Mouse (Mus musculus) forebrain, embryonic 14.5 days (tissue): ENCODE results near the gene Fam120b. TPM values are rescaled to one million over a fixed set of nuclear protein-coding genes. Genes with fewer than 3 reads are reported as not detected.

Source experiments
- ATAC-seq: fragments of 200-750 bp; cut with Nextera tagmentation; 2 replicates; pipeline ENCODE4 v1.8.0; 2017; ENCODE audit warnings: mild to moderate bottlenecking, moderate library complexity
- DNase-seq: peaks from one replicate; pipeline ENCODE4 v3.0.0-alpha.2; 2015; ENCODE audit warnings: low spot score
- H3K27ac ChIP-seq: fragments of 300-500 bp; sonication (generic); 2 replicates; pipeline ENCODE4 v1.5.1; 2014; ENCODE audit warnings: low read depth, mild to moderate bottlenecking, control low read depth, low read length, moderate library complexity
- H3K27me3 ChIP-seq: fragments of 300-500 bp; sonication (generic); replicated peaks from 2 replicates; pipeline ENCODE4 v1.6.1; 2014; ENCODE audit warnings: low read length, control low read depth, mixed read lengths; ENCODE audit not compliant: control insufficient read depth, insufficient read depth
- H3K36me3 ChIP-seq: fragments of 300-500 bp; sonication (generic); 2 replicates; pipeline ENCODE4 v1.6.1; 2014; ENCODE audit warnings: low read length, control low read depth; ENCODE audit not compliant: control insufficient read depth, insufficient read depth
- H3K4me1 ChIP-seq: fragments of 300-500 bp; sonication (generic); 2 replicates; pipeline ENCODE4 v1.6.1; 2014; ENCODE audit warnings: antibody characterized with exemption, low read length, control low read depth; ENCODE audit not compliant: control insufficient read depth, insufficient read depth
- H3K4me2 ChIP-seq: fragments of 300-500 bp; sonication (generic); 2 replicates; pipeline ENCODE4 v1.6.1; 2014; ENCODE audit warnings: mild to moderate bottlenecking, control low read depth, low read length
- H3K4me3 ChIP-seq: fragments of 300-500 bp; sonication (generic); 2 replicates; pipeline ENCODE4 v1.5.1; 2014; ENCODE audit warnings: low read depth, low read length, control low read depth
- H3K9ac ChIP-seq: fragments of 300-500 bp; sonication (generic); 2 replicates; pipeline ENCODE4 v1.6.1; 2014; ENCODE audit warnings: mild to moderate bottlenecking, low read length, control low read depth, moderate library complexity
- H3K9me3 ChIP-seq: fragments of 300-500 bp; sonication (generic); replicated peaks from 2 replicates; pipeline ENCODE4 v1.6.1; 2016; ENCODE audit warnings: low read length, control low read depth, mixed read lengths; ENCODE audit not compliant: control insufficient read depth
- WGBS: fragments of 180-500 bp; shearing (Covaris S2); extraction: QIAGEN DNeasy Blood & Tissue Kit; methylation state at CpG from one replicate; pipeline ENCODE4 v1.1.7; 2014; 5-methylcytosine and 5-hydroxymethylcytosine counted together
- polyA plus RNA-seq: library from polyadenylated mRNA; unstranded; fragments of >200 nt; fragmentation: Nextera tagmentation; extraction: Ambion mirVana; gene quantifications from 2 replicates; pipeline ENCODE4 v1.2.1, GENCODE M21; 2014

The Fam120b gene
- polyA plus RNA-seq, 1 experiment from 2014 or later: 36.0 TPM

DNA sequence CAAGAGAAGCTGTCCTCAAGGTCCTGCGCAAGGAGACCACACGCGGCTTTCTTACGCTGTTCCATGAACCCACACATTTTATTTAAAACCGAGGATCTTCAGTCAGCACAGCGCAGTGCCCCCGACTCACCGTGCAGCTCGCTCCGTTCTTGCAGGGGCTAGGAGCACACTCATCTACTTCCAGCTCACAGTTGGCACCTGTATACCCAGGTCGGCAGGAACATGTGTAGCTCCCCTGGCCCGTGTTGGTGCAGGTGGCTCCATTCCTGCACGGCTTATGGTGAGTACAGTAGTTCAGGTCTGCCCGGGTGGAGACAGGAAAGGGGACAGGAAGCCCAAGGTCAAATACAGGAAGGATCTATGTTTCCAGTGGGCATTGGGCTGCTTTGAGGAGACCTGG lies 25.6 kb upstream of the Fam120b start:
- H3K9ac ChIP-seq: no peak overlapping the region
- whole genome bisulfite sequencing: 94% methylated on average over 14 of the region's 14 CpGs
- H3K27me3 ChIP-seq: no peaks in the 10 kb centered on the region
- H3K27ac ChIP-seq: no peak overlapping the region
- H3K36me3 ChIP-seq: peaks cover 66% of the 10 kb centered on the region
- no peaks in the 10 kb centered on the region for H3K9me3 ChIP-seq
- H3K4me1 ChIP-seq: peaks cover 31% of the 10 kb centered on the region
- DNase-seq (no peak), ATAC-seq (no peak)
- H3K4me2 ChIP-seq: peak overlapping the region; percentile 92; the same call in 1 of the 2 replicates
- no peak overlapping the region for H3K4me3 ChIP-seq

DNA sequence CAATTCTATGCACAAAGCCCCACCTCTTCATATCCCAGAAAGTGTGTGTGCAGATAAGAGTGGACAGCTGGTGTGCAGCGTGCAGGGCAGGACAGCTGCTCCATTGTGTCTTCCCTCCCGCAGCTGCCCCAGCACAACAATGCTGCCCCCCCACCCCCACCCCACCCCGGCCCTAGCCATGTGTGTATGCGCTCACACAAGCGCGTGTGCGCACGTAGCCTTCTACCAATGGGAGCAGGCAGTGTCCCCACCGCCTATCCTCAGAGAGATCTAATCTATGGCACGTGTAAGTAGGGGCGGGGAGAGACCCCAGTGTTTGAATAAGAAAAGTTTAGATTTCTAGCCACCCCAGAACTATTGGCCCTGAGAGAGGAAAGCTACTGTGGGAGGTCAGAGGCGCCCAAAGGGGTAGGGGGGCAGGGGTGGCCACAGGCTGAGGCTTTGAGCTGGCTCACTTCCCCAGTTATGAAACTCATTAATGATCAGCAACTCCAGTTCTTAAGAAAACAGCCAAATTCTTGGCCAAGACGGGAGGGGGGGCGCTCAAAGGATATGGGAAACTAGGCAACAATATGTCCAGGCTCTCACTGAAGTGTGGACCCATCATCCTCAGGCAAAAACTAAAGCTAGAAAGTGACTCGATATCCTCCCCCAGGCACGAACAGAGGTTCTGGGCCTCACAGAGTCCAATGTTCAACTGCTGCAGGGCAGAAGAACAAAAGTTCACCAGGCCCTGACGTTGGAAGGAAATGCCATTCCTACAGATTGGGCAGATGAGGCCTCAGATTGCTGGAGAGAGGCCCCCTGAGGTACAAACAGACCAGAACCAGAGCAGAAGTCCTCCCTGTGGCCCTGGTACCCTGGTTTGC lies 23.8 kb upstream of the Fam120b start:
- DNase-seq (peak; percentile 68), ATAC-seq (peak; percentile 16)
- H3K36me3 ChIP-seq: peaks cover 55% of the 10 kb centered on the region
- peak overlapping the region; percentile 92 for H3K4me2 ChIP-seq
- WGBS: 17% methylated on average over 17 of the region's 17 CpGs
- H3K9ac ChIP-seq: peak overlapping the region; percentile 96
- H3K4me3 ChIP-seq: peak overlapping the region; percentile 90
- no peaks in the 10 kb centered on the region for H3K27me3 ChIP-seq
- no peaks in the 10 kb centered on the region for H3K9me3 ChIP-seq
- H3K27ac ChIP-seq: no peak overlapping the region
- H3K4me1 ChIP-seq: peaks cover 35% of the 10 kb centered on the region

DNA sequence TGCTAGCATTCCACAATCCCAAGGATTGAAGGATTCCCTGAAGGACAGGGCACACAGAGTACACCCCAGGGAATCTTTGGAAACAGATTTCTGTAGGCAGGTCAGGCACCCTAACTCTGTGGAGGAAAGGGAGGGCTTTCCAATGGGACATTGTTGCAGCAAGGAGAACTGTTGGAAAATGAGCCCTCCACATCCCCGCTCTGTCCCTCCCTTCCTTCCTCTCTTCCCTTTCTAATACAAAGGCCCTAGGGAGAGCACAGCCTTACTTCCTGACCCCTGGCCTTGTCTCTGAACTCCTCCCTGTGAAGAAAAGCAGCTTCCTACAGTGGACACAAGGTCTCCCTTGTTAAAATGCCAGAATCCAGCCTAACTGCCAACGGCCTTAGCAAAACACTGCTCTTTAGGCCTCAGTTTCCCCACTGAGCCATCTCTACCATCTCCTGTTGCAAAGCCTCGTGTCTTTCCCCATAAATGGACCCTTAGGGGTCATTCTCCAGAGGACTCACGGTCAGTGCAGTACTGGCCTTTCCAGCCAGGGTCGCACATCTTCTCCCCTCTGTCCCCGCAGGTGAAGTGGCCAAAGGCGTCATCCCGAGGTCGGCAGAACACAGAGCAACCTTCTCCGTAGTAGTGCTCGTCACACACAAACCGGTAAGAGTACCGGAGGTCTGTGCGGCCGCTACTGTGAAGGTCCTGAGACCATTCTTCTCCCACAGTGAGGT lies 22.9 kb upstream of the Fam120b start:
- H3K4me1 ChIP-seq: peaks cover 42% of the 10 kb centered on the region
- H3K27me3 ChIP-seq: no peaks in the 10 kb centered on the region
- H3K9ac ChIP-seq: peak overlapping the region; percentile 96
- H3K4me3 ChIP-seq: peak overlapping the region; percentile 90
- no peak overlapping the region for H3K27ac ChIP-seq
- DNase-seq: no peak
- 44% methylated on average over 15 of the region's 15 CpGs for WGBS
- peaks cover 48% of the 10 kb centered on the region for H3K36me3 ChIP-seq
- ATAC-seq: no peak
- H3K4me2 ChIP-seq: peak overlapping the region; percentile 92
- no peaks in the 10 kb centered on the region for H3K9me3 ChIP-seq

DNA sequence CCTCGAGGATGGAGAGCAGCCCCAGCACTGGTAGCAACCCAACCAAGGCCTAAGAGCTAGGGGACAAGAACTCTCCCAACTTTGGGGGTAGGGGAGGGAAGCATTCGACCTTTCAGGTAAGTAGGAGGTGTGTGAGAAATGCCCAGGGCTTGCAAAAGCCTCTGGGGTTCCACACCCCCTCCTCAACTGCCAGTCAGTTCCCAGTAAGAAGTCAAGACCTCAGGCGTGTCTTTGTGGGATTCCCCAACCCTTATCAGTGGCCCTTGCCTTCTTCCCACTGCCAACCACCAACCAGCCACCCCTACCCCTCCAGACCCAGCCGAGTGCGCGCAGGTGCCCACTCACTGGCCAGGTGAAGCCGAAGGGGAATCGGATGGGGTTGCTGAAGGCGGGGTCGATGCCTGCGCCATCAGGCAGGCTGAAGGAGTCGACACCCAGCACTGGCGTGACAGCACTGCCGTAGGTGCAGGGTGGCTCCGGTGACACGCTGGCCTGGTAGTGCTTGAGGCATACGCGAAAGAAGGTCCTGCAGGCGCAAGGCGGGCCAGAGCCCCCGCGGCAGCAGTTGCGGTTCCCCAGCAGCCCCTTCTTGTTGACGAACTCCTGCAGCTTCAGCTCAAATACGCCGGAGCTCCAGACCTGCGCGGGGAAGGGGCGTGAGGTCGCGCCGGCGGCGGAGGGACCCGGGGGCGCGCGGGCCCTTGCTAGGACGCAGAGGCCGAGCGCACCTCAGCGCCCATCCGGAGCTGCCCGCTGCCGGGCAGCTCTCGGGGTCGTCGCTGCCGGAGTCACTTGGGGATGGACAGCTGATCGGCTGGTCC lies 21.5 kb upstream of the Fam120b start:
- ATAC-seq: no peak
- no peaks in the 10 kb centered on the region for H3K9me3 ChIP-seq
- under 1% methylated on average over 42 of the region's 50 CpGs for WGBS
- H3K4me2 ChIP-seq: peak overlapping the region; percentile 92
- H3K27me3 ChIP-seq: no peaks in the 10 kb centered on the region
- DNase-seq: no peak
- H3K27ac ChIP-seq: peak overlapping the region; percentile 99
- H3K36me3 ChIP-seq: peaks cover 34% of the 10 kb centered on the region
- peaks cover 45% of the 10 kb centered on the region for H3K4me1 ChIP-seq
- H3K9ac ChIP-seq: peak overlapping the region; percentile 96
- H3K4me3 ChIP-seq: peak overlapping the region; percentile 90

DNA sequence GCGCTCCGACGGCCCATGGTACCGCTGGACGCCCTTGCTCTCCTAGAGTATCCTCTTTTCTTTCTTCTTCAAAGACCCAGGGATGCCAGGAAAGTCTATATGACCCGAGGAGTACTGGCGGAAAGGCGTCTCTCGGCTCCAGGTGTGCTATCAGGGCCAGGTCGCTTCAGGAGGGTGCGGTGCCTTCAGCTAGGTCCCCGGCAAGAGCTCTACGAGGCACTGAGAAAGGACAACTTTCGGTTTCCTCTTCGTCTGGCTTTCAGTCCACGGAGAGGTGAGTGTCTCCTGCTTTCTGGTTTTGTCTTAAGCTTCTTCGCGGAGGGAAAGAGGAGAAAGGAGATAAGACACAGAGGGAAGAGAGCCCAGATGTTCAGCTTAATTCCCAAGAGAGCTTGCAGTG lies 20.8 kb upstream of the Fam120b start:
- H3K4me3 ChIP-seq: peak overlapping the region; percentile 90
- H3K9me3 ChIP-seq: no peaks in the 10 kb centered on the region
- H3K4me2 ChIP-seq: peak overlapping the region; percentile 92
- H3K9ac ChIP-seq: peak overlapping the region; percentile 96
- H3K36me3 ChIP-seq: peaks cover 27% of the 10 kb centered on the region
- H3K27ac ChIP-seq: peak overlapping the region; percentile 99
- DNase-seq (peak; percentile 34), ATAC-seq (no peak)
- peaks cover 51% of the 10 kb centered on the region for H3K4me1 ChIP-seq
- H3K27me3 ChIP-seq: no peaks in the 10 kb centered on the region
- WGBS: under 1% methylated on average over 18 of the region's 18 CpGs

DNA sequence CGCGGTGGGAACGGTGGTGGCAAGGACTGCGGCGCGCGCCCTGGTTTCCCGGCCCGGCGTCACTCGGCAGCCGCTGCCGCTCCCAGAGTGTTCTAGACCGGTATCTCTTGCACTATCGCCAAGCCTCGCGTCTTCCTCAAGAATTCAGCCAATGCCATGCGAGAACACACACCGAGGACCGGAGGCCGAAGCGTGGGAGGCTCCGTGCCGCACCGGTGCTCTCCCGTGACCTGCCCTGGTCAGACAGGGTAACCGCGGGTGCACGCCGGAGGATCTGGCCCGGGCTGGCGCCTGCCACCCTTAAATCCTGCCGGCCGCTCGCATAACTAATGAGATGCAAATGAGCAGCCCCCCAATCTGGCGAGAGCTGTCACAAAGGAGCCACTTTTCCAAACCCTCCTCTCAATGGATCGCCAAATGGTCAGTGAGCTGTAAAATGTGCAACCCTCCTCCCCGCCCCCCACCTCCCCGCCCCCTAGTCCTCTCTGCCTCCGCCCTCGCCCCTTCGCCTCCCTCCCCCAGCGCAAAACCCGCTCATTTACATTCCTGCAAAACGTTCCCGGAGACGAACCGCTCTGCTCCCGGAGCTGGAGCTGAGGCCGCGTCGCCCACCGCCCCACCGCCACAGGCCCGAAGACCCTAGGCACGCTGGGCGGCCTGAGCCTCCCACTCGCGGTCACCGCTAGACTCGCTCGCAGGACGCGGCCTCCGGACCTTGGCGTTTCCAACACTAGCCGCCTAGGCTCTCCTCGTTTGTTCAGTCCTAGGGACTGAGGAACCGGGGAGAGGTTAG lies 20.1 kb upstream of the Fam120b start:
- WGBS: under 1% methylated on average over 66 of the region's 69 CpGs
- Histone ChIP-seq H3K4me1 (peaks cover 56% of the 10 kb centered on the region), H3K27ac (peak overlapping the region; percentile 99), H3K36me3 (peaks cover 20% of the 10 kb centered on the region), H3K9me3 (no peaks in the 10 kb centered on the region), H3K4me3 (peak overlapping the region; percentile 90), H3K9ac (peak overlapping the region; percentile 96), H3K4me2 (peak overlapping the region; percentile 92), H3K27me3 (no peaks in the 10 kb centered on the region)
- peak; percentile 93 for DNase-seq
- ATAC-seq: peak; percentile 62

DNA sequence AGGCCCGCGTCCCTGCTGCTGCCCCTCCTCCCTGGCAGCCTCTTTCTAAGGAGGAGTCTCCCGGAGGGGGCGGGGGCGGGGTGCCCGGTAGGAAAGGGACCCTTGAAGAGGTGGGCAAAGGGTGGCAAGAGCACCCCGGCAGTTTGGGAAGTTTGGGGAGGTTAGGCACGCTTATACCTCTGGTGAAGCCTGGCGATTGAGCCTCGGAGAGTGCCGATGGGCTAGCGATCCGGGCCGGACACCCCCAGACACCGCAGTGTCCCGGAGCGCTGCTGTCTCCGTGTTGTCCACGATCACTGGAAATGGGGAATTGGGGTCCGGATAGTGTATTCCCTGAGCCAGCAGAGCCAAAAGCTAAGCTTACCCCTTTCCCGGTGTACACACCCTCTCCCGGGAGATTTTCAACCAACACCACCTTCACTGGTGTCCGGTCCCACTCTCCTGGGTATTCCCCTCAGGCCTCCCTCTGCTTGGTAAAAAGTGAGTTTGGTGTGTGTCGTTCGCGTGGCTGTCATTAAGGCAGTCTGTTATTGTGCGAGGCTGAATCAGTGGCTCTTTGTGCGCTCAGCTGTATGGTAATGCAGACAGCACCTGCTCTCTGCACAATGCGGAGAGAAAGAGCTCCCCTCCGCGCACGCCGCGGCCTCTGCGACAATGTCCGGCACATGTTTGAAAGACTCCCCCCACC lies 19.4 kb upstream of the Fam120b start, which contains the start of gene Dll1:
TSS of gene Dll1 (minus strand) at position 379 of the 688 bp plus-strand sequence.
- H3K4me1 ChIP-seq: peaks cover 61% of the 10 kb centered on the region
- peak; percentile 90 for DNase-seq
- H3K9ac ChIP-seq: peak within 1 kb of the TSS; percentile 96
- no peaks in the 10 kb centered on the region for H3K27me3 ChIP-seq
- WGBS: under 1% methylated on average over 36 of the region's 36 CpGs
- no peaks in the 10 kb centered on the region for H3K9me3 ChIP-seq
- ATAC-seq: peak; percentile 51
- peak within 1 kb of the TSS; percentile 92 for H3K4me2 ChIP-seq
- H3K36me3 ChIP-seq: peaks cover 15% of the 10 kb centered on the region; the same call in 1 of the 2 replicates
- H3K4me3 ChIP-seq: peak within 1 kb of the TSS; percentile 90
- peak within 1 kb of the TSS; percentile 99 for H3K27ac ChIP-seq
